Mouse (Mus musculus) MEL (cell line): ENCODE measurements at regions not wholly inside any gene's neighbourhood (a gene's known extent, or its start where the extent isn't known, plus 50 kb on each side); places are given as distances from the start of the nearest gene placed in this dataset.

Experiments
- CTCF ChIP-seq, 3 experiments: IDR thresholded peaks in 2 of 3; conservative IDR thresholded peaks in 1 of 3; 2 replicates each; pipeline ENCODE4 v1.5.1; 2011 to 2012; ENCODE audit warnings: low read length in 3 of 3, low read depth in 2 of 3, mild to moderate bottlenecking in 2 of 3, improper control_type of control experiment in 1 of 3, inconsistent platforms in 1 of 3, mixed read lengths in 1 of 3, moderate library complexity in 1 of 3; ENCODE audit not compliant: control insufficient read depth in 1 of 3, insufficient read depth in 1 of 3, poor library complexity in 1 of 3, severe bottlenecking in 1 of 3
- EP300 ChIP-seq, 2 experiments: IDR thresholded peaks; 2 replicates each; pipeline ENCODE4 v1.6.1; 2011; ENCODE audit warnings: improper control_type of control experiment in 2 of 2, low read length in 2 of 2, low read depth in 1 of 2, mild to moderate bottlenecking in 1 of 2
- GATA1 ChIP-seq: IDR thresholded peaks from 2 replicates; pipeline ENCODE4 v1.6.1; 2011; ENCODE audit warnings: low read depth, low read length, improper control_type of control experiment
- MAFK ChIP-seq: IDR thresholded peaks from 2 replicates; pipeline ENCODE4 v1.6.1; 2011; ENCODE audit warnings: low read depth, mild to moderate bottlenecking, low read length, improper control_type of control experiment, borderline replicate concordance
- NELFE ChIP-seq: IDR thresholded peaks from 2 replicates; pipeline ENCODE4 v1.6.1; 2011; ENCODE audit warnings: low read depth, low read length, improper control_type of control experiment
- POLR2A ChIP-seq, 2 experiments: IDR thresholded peaks; 2 replicates each; pipeline ENCODE4 v1.6.1; 2011 to 2012; ENCODE audit warnings: low read length in 2 of 2, mild to moderate bottlenecking in 2 of 2, control low read depth in 1 of 2, improper control_type of control experiment in 1 of 2, low read depth in 1 of 2, moderate library complexity in 1 of 2; ENCODE audit not compliant: control insufficient read depth in 1 of 2, insufficient read depth in 1 of 2, poor library complexity in 1 of 2
- POLR2AphosphoS2 ChIP-seq: IDR thresholded peaks from 2 replicates; pipeline ENCODE4 v1.6.1; 2011; ENCODE audit warnings: low read length, improper control_type of control experiment
- SIN3A ChIP-seq: IDR thresholded peaks from 2 replicates; pipeline ENCODE4 v1.6.1; 2012; ENCODE audit warnings: low read length, improper control_type of control experiment, inconsistent platforms
- TAL1 ChIP-seq: IDR thresholded peaks from 2 replicates; pipeline ENCODE4 v1.6.1; 2012; ENCODE audit warnings: mild to moderate bottlenecking, inconsistent platforms, low read length, moderate library complexity, mixed read lengths
- UBTF ChIP-seq: IDR thresholded peaks from 2 replicates; pipeline ENCODE4 v1.6.1; 2012; ENCODE audit warnings: low read depth, mild to moderate bottlenecking, inconsistent platforms, low read length, improper control_type of control experiment, moderate library complexity, borderline replicate concordance; ENCODE audit not compliant: insufficient read depth

DNA sequence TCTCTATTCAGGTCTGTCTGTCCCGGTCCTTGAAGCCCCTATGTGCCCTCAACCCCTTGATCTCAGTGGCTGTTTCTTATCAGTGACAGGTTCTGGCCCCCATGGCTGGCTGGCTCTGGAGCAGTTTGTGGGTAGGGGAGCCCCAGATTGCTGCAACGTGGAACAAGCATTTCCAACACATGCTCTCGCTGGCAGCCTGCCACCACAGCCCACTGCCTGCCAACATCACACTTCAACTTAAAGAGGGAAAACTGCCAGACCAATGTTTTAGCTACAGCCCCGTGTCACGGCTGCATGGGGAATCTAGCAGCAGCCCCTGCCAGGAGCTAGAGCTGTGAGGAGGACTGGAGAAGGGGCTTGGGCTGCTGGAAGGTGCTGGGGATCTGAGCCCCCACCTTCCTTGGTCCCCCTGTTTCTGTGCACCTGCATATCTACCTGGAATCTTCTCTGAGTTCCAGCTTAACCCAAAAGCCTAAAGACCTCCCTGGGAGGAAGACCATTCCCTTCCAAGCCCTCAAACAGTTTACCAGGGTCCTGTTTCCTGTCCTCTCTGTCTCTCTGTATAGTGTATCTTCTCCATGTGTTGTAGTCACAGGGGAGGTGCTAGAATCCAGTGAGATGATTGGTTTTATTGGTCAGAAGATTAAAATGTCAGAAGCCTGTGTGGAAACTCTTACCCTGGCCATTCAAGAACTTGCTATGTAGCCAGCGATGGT lies 50.5 kb upstream of the Nek6 start:
- no peak for TF ChIP-seq NELFE
- TF ChIP-seq MAFK: no peak
- no peak for TF ChIP-seq CTCF (IDR thresholded peaks at IDR 0.05 in 2 of 3, conservative IDR thresholded peaks at IDR 0.05 in 1 of 3; ENCODE audit: control insufficient read depth in 1 of 3, insufficient read depth in 1 of 3, low read depth in 2 of 3, low read length in 3 of 3, poor library complexity in 1 of 3, severe bottlenecking in 1 of 3)
- no peak for TF ChIP-seq SIN3A
- no peak for TF ChIP-seq POLR2AphosphoS2
- TF ChIP-seq GATA1: no peak
- TF ChIP-seq EP300 (IDR thresholded peaks at IDR 0.05; ENCODE audit: low read depth in 1 of 2, low read length in 2 of 2): no peak
- no peak for TF ChIP-seq UBTF
- TF ChIP-seq POLR2A (IDR thresholded peaks at IDR 0.05; ENCODE audit: control insufficient read depth in 1 of 2, insufficient read depth in 1 of 2, low read depth in 1 of 2, low read length in 2 of 2, poor library complexity in 1 of 2): no peak
- no peak for TF ChIP-seq TAL1
